Mouse (Mus musculus) macrophage (primary cell): Measurements from ENCODE around the gene Olfr429. TPM values are rescaled to one million over a fixed set of nuclear protein-coding genes. Genes with fewer than 3 reads are reported as not detected.
"Not testable (repeated sequence)": the region's sequence is repeated elsewhere in the genome, so short reads cannot be mapped to it uniquely, and the experiment has no call there.

Experiments used
- H3K27ac ChIP-seq: fragments of 350-480 bp; formaldehyde crosslinking; 2 replicates; pipeline ENCODE4 v1.9.0; 2021
- H3K36me3 ChIP-seq: fragments of 350-480 bp; formaldehyde crosslinking; 2 replicates; pipeline ENCODE4 v1.9.0; 2021; ENCODE audit errors: inconsistent target
- H3K4me3 ChIP-seq: fragments of 350-480 bp; formaldehyde crosslinking; 2 replicates; pipeline ENCODE4 v1.9.0; 2021; ENCODE audit errors: inconsistent target
- H3K79me2 ChIP-seq: fragments of 350-480 bp; formaldehyde crosslinking; 2 replicates; pipeline ENCODE4 v1.9.0; 2021; ENCODE audit errors: inconsistent target
- WGBS: methylation state at CpG from one replicate; pipeline ENCODE4 v1.1.7; 2026; ENCODE audit warnings: inconsistent platforms; ENCODE audit not compliant: missing documents; 5-methylcytosine and 5-hydroxymethylcytosine counted together
- polyA plus RNA-seq: library from polyadenylated mRNA; stranded (reverse); fragments of 250-400 nt; gene quantifications from 3 replicates; pipeline ENCODE4 v1.2.4, GENCODE M21; 2018; ENCODE audit warnings: inconsistent platforms
- total RNA-seq, 78 experiments: library from RNA; depleted of rRNA; stranded (reverse); fragments of 250-400 nt; gene quantifications; 1 replicate in 9 of 78; 2 replicates in 24 of 78; 3 replicates in 43 of 78; 4 replicates in 2 of 78; pipeline ENCODE4 v1.2.4; 2018; ENCODE audit warnings: inconsistent platforms in 56 of 78

Gene Olfr429
- not detected for total RNA-seq (2018; cell fraction: chromatin; rRNA removed)
- total RNA-seq (2018; cell fraction: cytosol; rRNA removed): not detected
- total RNA-seq (2018; cell fraction: nucleus; rRNA removed): not detected
- not detected in 3 replicates for polyA plus RNA-seq

DNA sequence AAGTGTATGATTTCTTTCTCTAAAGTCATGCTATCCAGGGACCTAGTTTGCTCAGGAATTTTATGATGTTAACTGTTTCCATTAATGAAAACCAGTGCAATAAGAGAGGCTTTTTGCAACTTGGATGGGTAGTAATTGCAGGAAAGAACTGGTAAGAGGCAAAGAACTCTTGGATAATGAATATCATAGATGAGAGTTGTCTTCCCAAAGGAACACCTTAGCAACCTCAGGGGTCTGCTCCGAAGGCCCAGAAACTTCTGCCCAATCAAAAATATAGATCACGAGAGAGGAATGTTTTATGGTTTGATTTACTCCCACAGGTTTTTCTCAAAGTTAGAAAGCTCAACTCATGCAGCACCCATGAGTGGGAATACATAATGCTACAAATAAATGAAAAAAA lies at the start of gene Olfr429:
Gene Olfr429, plus strand, starts transcription at position 301 of the 400 bp plus-strand sequence.
- WGBS: 90% methylated on average over 2 of the region's 2 CpGs

DNA sequence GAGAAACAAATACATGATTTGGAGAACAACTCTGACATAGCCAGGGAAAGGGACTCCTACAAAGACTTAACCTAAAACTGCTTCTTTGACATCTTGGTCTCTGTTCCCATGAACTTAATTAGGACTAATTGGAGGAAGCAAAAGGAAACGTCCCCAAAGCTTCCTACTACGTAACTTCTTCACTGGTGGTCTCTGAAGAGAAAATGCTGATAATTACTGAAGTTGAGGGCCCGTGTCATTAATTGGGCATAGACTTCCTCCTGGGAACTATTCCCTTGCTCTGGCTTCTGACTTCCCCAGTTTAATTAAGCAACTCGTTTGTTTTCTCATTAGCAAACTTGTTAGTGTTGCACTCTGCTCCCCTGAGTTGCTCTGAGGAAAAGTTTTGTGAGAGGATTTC lies 48.3 kb upstream of the Olfr429 start:
- no peak overlapping the region for H3K27ac ChIP-seq
- H3K36me3 ChIP-seq: no peaks in the 10 kb centered on the region
- H3K4me3 ChIP-seq: no peak overlapping the region
- 67% methylated on average over 4 of the region's 4 CpGs for WGBS
- H3K79me2 ChIP-seq: peaks cover 7% of the 10 kb centered on the region; the same call in 1 of the 2 replicates

More for the DNA sequence above, at the start of gene Olfr429:
- no peaks in the 10 kb centered on the region for H3K36me3 ChIP-seq
- H3K4me3 ChIP-seq: no peak within 1 kb of the TSS
- no peaks in the 10 kb centered on the region for H3K79me2 ChIP-seq
- no peak within 1 kb of the TSS for H3K27ac ChIP-seq

DNA sequence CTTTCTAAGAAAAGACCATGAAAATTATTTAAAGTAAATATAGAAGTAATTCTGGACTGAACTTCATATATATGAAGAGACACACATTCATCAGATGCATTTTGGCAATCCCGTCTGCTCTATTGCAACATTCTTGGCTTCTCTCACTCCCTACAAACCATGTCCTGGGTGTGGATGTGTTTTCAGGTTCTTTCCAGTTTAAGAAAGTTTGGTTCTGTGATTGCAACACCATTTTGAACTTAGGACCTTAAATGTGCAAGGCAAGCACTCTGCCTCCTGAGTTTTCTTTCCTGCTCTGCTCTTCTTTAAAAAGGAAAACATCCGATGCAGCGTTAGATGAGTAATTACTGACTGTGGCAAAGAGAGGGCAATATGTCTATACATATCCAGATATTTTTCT lies 45.7 kb upstream of the Olfr429 start:
- no peaks in the 10 kb centered on the region for H3K36me3 ChIP-seq
- no peaks in the 10 kb centered on the region for H3K79me2 ChIP-seq
- no peak overlapping the region for H3K4me3 ChIP-seq
- no peak overlapping the region for H3K27ac ChIP-seq
- WGBS: 31% methylated on average over 3 of the region's 3 CpGs

GRCm38 (mm10) chr1:174040523-174041177 lies 43.5 kb upstream of the Olfr429 start, which contains the start of gene Olfr433:
Gene Olfr433 (plus strand): TSS chr1:174040705.
- Histone ChIP-seq H3K36me3 (no peaks in the 10 kb centered on the region), H3K79me2 (no peaks in the 10 kb centered on the region), H3K4me3 (no peak within 1 kb of the TSS), H3K27ac (peak within 1 kb of the TSS; percentile 52)
- 25% methylated on average over 7 of the region's 7 CpGs for WGBS

GRCm38 (mm10) chr1:174042091-174042884 lies 41.8 kb upstream of the Olfr429 start:
- H3K79me2 ChIP-seq, H3K27ac ChIP-seq, H3K4me3 ChIP-seq, H3K36me3 ChIP-seq: not testable (repeated sequence)
- WGBS: 79% methylated on average over 12 of the region's 12 CpGs

DNA sequence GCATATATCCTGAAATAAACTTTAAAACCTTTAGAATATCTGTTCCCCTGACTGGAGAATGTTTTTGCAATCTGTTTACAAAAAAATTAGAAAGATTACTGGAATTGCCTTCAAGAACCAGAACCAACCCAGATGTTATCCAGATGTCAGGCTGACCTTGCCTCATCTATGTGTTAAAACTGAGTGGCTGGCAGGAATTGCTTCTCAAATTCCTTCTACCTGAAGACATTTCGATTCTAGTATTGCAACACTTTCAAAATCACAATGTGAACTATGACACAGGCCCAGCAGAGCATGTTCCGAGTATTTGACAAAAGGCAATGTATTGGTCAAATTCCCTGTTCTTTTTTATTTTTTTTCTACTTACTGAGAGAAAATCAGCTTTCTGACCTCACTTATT lies 39.7 kb upstream of the Olfr429 start:
- Histone ChIP-seq H3K27ac (no peak overlapping the region), H3K36me3 (no peaks in the 10 kb centered on the region), H3K4me3 (no peak overlapping the region), H3K79me2 (no peaks in the 10 kb centered on the region)
- WGBS: 79% methylated on average over 2 of the region's 2 CpGs

DNA sequence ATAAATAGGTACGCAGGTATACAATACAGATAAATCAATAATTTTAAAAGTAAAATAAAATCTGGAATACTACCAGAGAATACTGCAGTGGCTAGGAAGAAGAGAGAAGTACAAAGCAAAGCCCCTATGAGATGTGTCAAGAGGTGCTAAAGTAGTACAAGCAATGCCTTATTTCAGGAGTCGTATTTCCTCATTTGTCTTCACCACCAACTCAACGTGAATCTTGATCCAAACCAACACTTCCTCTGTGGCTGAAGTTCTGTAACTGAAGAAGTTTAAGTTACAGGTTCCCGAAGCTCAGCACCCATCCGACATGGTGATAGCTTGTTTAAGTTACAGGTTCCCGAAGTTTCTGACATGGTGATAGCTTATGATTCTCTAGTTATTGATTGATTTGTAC lies 35.9 kb upstream of the Olfr429 start:
- not testable (repeated sequence) for H3K27ac ChIP-seq, H3K79me2 ChIP-seq, H3K4me3 ChIP-seq, H3K36me3 ChIP-seq
- 27% methylated on average over 5 of the region's 6 CpGs for WGBS

DNA sequence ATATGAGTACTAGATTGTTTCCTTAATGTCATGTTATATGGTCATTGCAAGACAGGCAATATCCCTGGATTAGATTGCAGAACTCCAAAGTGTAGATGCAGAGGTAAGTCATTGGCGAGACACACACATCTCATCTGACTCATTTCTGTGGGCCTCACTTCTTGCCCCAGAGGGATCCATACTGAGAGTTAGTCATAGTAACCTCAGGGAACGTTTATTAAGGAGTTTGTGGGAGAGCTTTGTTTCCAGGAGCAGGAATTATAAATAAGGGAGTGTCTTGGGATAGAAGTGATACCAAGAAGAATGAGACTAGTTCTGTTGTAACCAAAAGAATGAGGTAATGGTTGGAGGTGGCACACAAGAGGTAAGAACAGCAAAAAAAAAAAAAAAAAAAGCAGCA lies 35.2 kb upstream of the Olfr429 start, which contains the start of gene Olfr432:
Gene Olfr432, plus strand, starts transcription at position 313 of the 400 bp plus-strand sequence.
- H3K27ac ChIP-seq: no peak within 1 kb of the TSS
- 69% methylated on average over 2 of the region's 2 CpGs for WGBS
- H3K36me3 ChIP-seq: no peaks in the 10 kb centered on the region
- H3K4me3 ChIP-seq: no peak within 1 kb of the TSS
- no peaks in the 10 kb centered on the region for H3K79me2 ChIP-seq

DNA sequence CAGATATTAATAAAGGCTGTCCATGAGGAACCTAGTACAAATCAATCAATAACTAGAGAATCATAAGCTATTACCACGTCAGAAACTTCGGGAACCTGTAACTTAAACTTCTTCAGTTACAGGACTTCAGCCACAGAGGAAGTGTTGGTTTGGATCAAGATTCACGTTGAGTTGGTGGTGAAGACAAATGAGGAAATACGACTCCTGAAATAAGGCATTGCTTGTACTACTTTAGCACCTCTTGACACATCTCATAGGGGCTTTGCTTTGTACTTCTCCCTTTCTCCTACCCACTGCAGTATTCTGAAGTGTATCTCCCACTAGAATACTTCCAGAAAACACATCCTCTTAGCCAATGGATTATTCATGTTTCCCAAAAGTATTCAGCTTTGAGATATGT lies 34.8 kb upstream of the Olfr429 start:
- 8% methylated on average over 3 of the region's 4 CpGs for WGBS
- not testable (repeated sequence) for H3K27ac ChIP-seq, H3K4me3 ChIP-seq, H3K79me2 ChIP-seq, H3K36me3 ChIP-seq

DNA sequence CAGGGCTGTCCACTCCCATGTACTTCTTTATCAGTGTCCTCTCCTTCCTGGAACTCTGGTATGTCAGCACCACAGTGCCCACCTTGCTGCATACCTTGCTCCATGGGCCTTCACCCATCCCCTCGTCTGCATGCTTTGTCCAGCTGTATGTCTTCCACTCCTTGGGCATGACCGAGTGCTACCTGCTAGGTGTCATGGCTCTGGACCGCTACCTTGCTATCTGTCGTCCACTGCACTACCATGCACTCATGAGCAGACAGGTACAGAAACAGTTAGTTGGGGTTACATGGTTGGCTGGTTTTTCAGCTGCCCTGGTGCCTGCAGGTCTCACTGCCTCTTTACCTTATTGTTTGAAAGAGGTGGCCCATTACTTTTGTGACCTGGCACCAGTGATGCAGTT lies 33.6 kb upstream of the Olfr429 start:
- H3K79me2 ChIP-seq: no peaks in the 10 kb centered on the region
- H3K4me3 ChIP-seq: no peak overlapping the region
- H3K36me3 ChIP-seq: no peaks in the 10 kb centered on the region
- H3K27ac ChIP-seq: no peak overlapping the region
- 94% methylated on average over 4 of the region's 4 CpGs for WGBS

GRCm38 (mm10) chr1:174051515-174051914 lies 32.6 kb upstream of the Olfr429 start:
- H3K36me3 ChIP-seq: no peaks in the 10 kb centered on the region
- no peaks in the 10 kb centered on the region for H3K79me2 ChIP-seq
- no peak overlapping the region for H3K27ac ChIP-seq
- 88% methylated on average over 4 of the region's 4 CpGs for WGBS
- H3K4me3 ChIP-seq: no peak overlapping the region

DNA sequence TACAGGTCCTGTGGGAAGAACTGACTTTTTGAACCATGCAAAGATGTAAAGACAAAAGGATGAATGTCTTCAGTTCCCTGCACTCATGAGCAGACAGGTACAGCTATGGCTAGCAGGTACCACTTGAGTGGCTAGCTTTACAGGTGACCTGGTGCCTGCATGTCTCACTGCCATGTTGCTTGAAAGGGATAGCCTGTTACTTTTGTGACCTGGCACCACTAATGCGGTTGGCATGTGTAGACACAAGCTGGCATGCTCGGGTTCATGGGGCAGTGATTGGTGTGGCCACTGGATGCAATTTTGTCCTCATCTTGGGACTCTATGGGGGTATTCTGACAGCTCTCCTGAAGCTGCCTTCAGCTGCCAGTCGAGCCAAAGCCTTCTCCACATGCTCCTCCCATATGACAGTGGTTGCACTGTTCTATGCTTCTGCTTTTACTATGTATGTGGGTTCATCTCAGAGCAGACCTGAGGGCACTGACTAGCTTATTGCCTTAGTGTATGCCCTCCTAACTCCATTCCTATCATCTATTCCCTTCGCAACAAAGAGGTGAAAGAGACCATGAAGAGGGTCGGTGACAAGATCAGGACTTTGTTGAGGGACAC lies 32.1 kb upstream of the Olfr429 start:
- 80% methylated on average over 5 of the region's 5 CpGs for WGBS
- H3K4me3 ChIP-seq: no peak overlapping the region
- H3K79me2 ChIP-seq: no peaks in the 10 kb centered on the region
- no peaks in the 10 kb centered on the region for H3K36me3 ChIP-seq
- no peak overlapping the region for H3K27ac ChIP-seq

DNA sequence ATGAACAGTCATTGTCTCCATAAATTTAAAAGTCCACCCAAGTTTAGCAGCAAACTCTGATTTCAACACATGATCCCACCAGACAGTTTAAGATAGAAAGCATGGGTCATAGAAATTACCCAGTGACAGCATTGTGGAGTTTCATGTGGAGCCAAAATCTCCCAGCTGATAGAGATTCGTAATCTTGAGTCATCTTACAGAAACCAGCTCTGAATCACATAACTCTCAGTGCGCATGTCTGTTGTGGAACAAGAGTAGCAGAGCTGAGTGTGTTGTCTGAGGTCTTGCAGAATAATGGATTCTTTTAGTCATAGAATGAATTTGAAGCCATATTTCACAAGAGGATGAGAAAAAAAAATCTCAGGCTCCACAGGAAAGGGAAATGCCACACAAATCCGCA lies 31.1 kb upstream of the Olfr429 start:
- no peaks in the 10 kb centered on the region for H3K36me3 ChIP-seq
- no peaks in the 10 kb centered on the region for H3K79me2 ChIP-seq
- 31% methylated on average over 3 of the region's 3 CpGs for WGBS
- H3K27ac ChIP-seq: peak overlapping the region; percentile 19; the same call in 1 of the 2 replicates
- no peak overlapping the region for H3K4me3 ChIP-seq

- H3K27ac ChIP-seq: no peak overlapping the region
- no peaks in the 10 kb centered on the region for H3K36me3 ChIP-seq
- no peaks in the 10 kb centered on the region for H3K79me2 ChIP-seq
- WGBS: 50% methylated on average over 2 of the region's 2 CpGs
- no peak overlapping the region for H3K4me3 ChIP-seq
Observed at GRCm38 (mm10) chr1:174055248-174055647, 28.9 kb upstream of the Olfr429 start.

DNA sequence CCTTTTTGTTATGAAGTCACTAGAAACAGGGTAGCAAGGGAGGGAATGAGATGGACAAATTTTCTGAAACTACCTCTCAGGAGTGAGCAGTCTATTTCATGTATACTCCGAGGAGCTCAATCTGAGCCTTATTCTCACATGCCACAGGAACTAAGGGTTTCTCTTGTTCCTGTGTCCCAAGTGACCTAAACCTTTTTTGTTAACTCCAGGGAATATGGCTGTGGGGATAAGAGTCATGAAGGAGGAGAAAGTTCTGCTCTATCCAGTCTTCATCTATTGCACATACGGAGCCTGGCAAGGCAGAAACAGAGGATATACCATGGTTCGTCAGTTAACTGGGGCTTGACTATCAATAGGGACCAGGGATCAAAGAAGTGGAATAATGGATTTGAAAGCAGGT lies 17.8 kb upstream of the Olfr429 start, which contains the start of gene Olfr430:
Gene Olfr430, plus strand, starts transcription at position 301 of the 400 bp plus-strand sequence.
- Histone ChIP-seq H3K4me3 (no peak within 1 kb of the TSS), H3K79me2 (no peaks in the 10 kb centered on the region), H3K27ac (no peak within 1 kb of the TSS), H3K36me3 (no peaks in the 10 kb centered on the region)
- WGBS: 95% methylated on average over 3 of the region's 3 CpGs
